Mouse (Mus musculus) heart, adult 2 months (tissue): Measurements from ENCODE around the gene Nrp2. TPM values are rescaled to one million over a fixed set of nuclear protein-coding genes. Genes with fewer than 3 reads are reported as not detected.

Experiments
- DNase-seq, 2 experiments: peaks; one replicate each; pipeline ENCODE4 v3.0.0; 2021
- H3K27ac ChIP-seq: fragments of 200-600 bp; 2 replicates; pipeline ENCODE4 v1.8.1; 2022
- H3K27me3 ChIP-seq: fragments of 200-500 bp; 2 replicates; pipeline ENCODE4 v1.6.1; 2012; ENCODE audit warnings: mild to moderate bottlenecking, low read length, inconsistent platforms, mixed read lengths; ENCODE audit not compliant: control insufficient read depth, insufficient read depth
- H3K36me3 ChIP-seq: fragments of 200-500 bp; 2 replicates; pipeline ENCODE4 v1.6.1; 2012; ENCODE audit warnings: low read length, inconsistent platforms; ENCODE audit not compliant: control insufficient read depth, insufficient read depth
- H3K4me1 ChIP-seq: fragments of 200-500 bp; 2 replicates; pipeline ENCODE4 v1.6.1; 2011; ENCODE audit warnings: low read length; ENCODE audit not compliant: control insufficient read depth, insufficient read depth
- H3K4me3 ChIP-seq: fragments of 200-600 bp; 2 replicates; pipeline ENCODE4 v1.8.1; 2022
- H3K79me2 ChIP-seq: fragments of 200-500 bp; replicated peaks from 2 replicates; pipeline ENCODE4 v1.6.1; 2012; ENCODE audit warnings: mild to moderate bottlenecking, inconsistent platforms, low read length, moderate library complexity, mixed read lengths; ENCODE audit not compliant: control insufficient read depth, insufficient read depth
- H3K9ac ChIP-seq: fragments of 200-500 bp; 2 replicates; pipeline ENCODE4 v1.6.1; 2012; ENCODE audit warnings: low read depth, mild to moderate bottlenecking, control low read depth, inconsistent platforms, low read length, mixed read lengths
- CTCF ChIP-seq: fragments of 200-600 bp; IDR thresholded peaks from 2 replicates; pipeline ENCODE4 v1.8.1; 2022; ENCODE audit warnings: antibody characterized with exemption, mild to moderate bottlenecking, moderate library complexity
- EP300 ChIP-seq: fragments of 200-500 bp; IDR thresholded peaks from 2 replicates; pipeline ENCODE4 v1.6.1; 2011; ENCODE audit warnings: low read depth, low read length, control low read depth; ENCODE audit not compliant: insufficient read depth
- POLR2A ChIP-seq: fragments of 200-500 bp; IDR thresholded peaks from 2 replicates; pipeline ENCODE4 v1.6.1; 2011; ENCODE audit warnings: mild to moderate bottlenecking, low read depth, low read length, control low read depth; ENCODE audit not compliant: insufficient read depth
- WGBS: fragments of 180-500 bp; shearing (Covaris S2); methylation state at CpG from one replicate; pipeline ENCODE4 v1.1.7; 2018; 5-methylcytosine and 5-hydroxymethylcytosine counted together
- intact Hi-C: fragments of 180-260 bp; cut with DNase I; formaldehyde crosslinking; loops from one replicate; pipeline ENCODE4 v1.15.1; 2025
- polyA plus RNA-seq: library from polyadenylated mRNA; depleted of rRNA; stranded (reverse); fragments of >200 nt; gene quantifications from 2 replicates; pipeline ENCODE4 v1.2.3, GENCODE M21; 2012
- total RNA-seq, 2 experiments: library from RNA; stranded (reverse); gene quantifications; 2 replicates each; pipeline ENCODE4 v1.2.3; 2021

Gene Nrp2
- total and polyA plus RNA-seq, 3 experiments: 15.6 to 29.6 (median 20.7) TPM

DNA sequence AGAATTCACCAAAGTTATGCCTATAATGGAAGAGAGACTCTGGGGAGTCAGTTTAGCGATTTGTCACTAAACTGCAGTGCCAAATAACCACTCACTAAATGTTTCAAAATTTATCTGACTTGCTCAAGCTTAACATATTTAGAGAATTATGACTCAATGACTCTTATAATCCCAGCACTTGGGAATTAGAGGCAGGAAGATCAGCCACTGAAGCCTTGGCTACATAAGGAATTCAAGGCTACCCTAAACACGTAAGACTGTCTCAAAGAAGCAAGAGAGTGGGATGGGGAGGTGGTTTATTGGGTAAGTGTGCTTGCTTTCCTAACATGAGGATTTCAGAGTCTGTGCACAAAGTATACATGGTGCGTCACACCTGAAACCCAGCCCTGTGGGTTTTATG, 135.0 kb downstream of the Nrp2 start:
- H3K36me3 ChIP-seq: no peaks in the 10 kb centered on the region
- TF ChIP-seq EP300: no peak
- no peaks in the 10 kb centered on the region for H3K27me3 ChIP-seq
- no peak overlapping the region for H3K4me3 ChIP-seq
- H3K4me1 ChIP-seq: no peaks in the 10 kb centered on the region
- H3K27ac ChIP-seq: no peak overlapping the region
- H3K79me2 ChIP-seq: no peaks in the 10 kb centered on the region
- no peak for DNase-seq
- WGBS: 87% methylated on average over 3 of the region's 3 CpGs
- H3K9ac ChIP-seq: no peak overlapping the region
- intact Hi-C loops: no loop called here

DNA sequence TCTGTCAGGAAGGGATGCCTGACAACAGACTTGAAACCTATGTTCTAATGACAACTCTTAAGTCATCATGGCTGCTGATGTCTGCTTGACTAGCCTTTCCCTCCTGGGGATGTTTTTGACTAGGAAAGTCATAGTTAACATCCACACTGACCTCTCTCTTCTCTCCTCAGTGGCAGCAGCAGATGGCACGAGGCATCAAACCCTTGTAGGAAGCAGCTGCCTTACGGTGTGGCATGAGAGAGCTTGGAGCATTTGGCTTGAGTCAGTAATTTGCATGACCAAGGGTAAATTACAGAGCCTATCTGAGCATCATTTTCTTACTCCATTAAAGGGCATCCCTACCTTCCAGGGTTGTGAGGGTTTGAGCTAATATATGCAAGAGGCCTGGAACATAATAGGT, 135.5 kb downstream of the Nrp2 start:
- no peaks in the 10 kb centered on the region for H3K27me3 ChIP-seq
- no peak for TF ChIP-seq EP300
- TF ChIP-seq POLR2A: no peak
- TF ChIP-seq CTCF: no peak
- no peak overlapping the region for H3K27ac ChIP-seq
- no peaks in the 10 kb centered on the region for H3K36me3 ChIP-seq
- no peak for DNase-seq
- WGBS: 80% methylated on average over 2 of the region's 2 CpGs
- no peak overlapping the region for H3K9ac ChIP-seq
- H3K4me3 ChIP-seq: no peak overlapping the region
- no peaks in the 10 kb centered on the region for H3K4me1 ChIP-seq
- H3K79me2 ChIP-seq: no peaks in the 10 kb centered on the region
- intact Hi-C loops: no loop called here

DNA sequence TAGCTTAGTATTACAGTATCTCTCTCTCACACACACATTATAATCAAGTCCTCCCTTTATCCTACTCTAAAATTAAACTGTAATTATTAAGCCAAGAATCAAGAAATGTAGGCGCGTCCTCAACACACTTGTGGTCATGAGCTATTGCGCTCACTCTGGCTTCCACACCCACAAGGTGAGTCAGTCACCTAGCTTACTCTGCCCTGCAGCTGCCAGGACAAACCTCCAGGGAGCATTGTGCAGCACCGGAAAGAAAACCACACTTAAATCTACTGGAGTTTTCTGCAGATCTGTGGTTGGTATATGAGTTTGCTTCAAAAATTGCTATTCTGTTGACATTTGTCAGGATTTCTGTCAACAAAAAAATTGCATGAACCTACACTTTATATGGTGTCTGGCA, 140.1 kb downstream of the Nrp2 start:
- no peak for TF ChIP-seq EP300
- no peak for TF ChIP-seq POLR2A
- TF ChIP-seq CTCF: no peak
- WGBS: 86% methylated on average over 4 of the region's 4 CpGs

DNA sequence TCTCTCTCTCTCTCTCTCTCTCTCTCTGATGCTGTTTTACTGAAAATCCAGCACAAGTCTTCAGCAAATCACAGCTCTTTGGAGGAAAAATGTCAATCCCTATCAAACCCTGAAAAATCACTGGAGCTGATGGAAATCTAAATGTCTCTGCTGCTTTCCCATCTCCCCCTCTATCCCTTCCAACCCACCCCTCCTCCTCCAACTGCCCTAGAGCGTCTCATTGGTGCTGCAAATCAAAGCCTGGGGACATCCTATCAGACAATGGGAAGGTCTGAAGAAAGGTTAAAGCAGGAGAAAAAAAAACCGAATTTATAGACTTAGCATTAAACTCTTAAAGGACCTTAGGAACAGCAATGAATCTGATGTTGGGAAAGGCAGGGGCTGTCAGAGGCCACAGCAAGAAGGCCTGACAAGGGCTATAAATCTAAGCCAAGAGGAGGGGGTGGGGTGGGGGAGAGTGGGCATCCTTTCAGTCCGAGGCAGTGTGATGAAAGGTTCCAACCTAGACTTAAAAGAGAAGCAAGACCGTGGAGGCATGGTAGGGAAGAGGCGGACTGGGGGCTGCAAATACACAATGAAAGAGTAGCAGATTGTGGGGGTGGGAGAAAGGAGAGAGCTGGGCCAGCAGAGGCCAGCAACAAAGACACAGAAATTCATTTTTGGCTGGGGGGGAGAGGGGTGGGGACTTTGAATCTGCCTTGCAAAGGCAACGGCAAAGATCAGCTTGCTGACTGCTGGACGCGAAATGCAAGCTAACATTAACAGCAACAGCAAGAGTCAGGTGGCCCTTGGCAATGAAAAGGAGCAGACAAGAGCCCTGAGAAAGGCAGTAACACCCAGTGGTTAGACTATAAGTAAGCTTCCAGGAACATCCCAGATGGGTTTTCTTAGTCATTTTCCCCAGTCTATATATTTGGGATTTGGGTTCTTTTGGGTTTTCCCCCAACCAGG, 148.2 kb downstream of the Nrp2 start:
- Histone ChIP-seq H3K4me3 (no peak overlapping the region), H3K36me3 (no peaks in the 10 kb centered on the region), H3K79me2 (no peaks in the 10 kb centered on the region), H3K4me1 (no peaks in the 10 kb centered on the region; the same call in 1 of the 2 replicates), H3K9ac (no peak overlapping the region), H3K27ac (no peak overlapping the region), H3K27me3 (no peaks in the 10 kb centered on the region; the same call in 1 of the 2 replicates)
- intact Hi-C loops: no loop called here
- no peak for TF ChIP-seq POLR2A
- DNase-seq: no peak
- 67% methylated on average over 8 of the region's 8 CpGs for WGBS

More for the DNA sequence above, 140.1 kb downstream of the Nrp2 start:
- Histone ChIP-seq H3K9ac (no peak overlapping the region), H3K79me2 (no peaks in the 10 kb centered on the region), H3K4me1 (no peaks in the 10 kb centered on the region), H3K36me3 (no peaks in the 10 kb centered on the region), H3K4me3 (no peak overlapping the region), H3K27ac (no peak overlapping the region), H3K27me3 (no peaks in the 10 kb centered on the region; the same call in 1 of the 2 replicates)
- intact Hi-C loops: no loop called here
- DNase-seq: no peak

DNA sequence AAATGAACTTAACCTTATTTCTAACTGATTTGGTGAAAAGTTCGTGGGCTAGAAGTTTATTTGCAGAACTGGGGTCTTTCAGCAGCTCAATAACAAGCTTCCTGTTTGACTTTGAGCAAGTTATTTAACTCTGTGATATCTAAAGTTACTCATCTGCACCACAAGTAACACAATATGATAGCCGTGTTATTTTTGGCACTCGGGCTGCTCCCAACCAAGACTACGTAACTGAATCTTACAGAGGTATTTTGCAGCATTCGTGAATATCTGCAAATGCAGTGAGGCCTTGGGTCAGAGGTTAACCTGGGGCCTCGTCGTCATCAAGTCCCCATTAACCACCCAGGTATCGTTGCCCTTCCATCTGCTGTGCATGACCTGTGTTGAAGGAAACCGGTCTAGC, 150.3 kb downstream of the Nrp2 start:
- WGBS: 52% methylated on average over 9 of the region's 9 CpGs
- intact Hi-C loops: no loop called here

DNA sequence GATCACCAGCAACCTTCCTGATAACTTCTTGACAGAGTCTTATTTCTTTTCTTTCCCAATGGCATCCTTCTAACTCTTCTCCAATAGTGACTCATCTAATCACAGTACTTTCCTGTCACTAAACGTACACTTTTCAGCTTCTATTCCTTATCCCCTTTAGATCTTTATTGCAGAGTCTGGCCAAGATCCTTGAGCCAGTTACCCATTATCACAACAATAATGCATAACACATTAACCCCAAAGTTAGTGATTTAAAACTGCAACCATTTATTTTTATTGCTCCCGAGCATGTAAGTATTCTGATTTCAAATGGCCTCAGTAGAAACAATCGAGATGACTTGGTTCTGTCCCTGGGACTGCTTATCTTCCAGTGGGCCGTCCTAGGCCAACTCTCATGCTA, 150.9 kb downstream of the Nrp2 start:
- WGBS: 70% methylated on average over 4 of the region's 4 CpGs
- no peak for DNase-seq
- intact Hi-C loops: no loop called here

More for the DNA sequence above, 150.3 kb downstream of the Nrp2 start:
- DNase-seq: no peak
- Histone ChIP-seq H3K4me1 (no peaks in the 10 kb centered on the region; the same call in 1 of the 2 replicates), H3K27me3 (no peaks in the 10 kb centered on the region; the same call in 1 of the 2 replicates), H3K27ac (no peak overlapping the region), H3K9ac (no peak overlapping the region), H3K36me3 (no peaks in the 10 kb centered on the region), H3K79me2 (no peaks in the 10 kb centered on the region), H3K4me3 (no peak overlapping the region)
- no peak for TF ChIP-seq POLR2A
- TF ChIP-seq CTCF: no peak
- no peak for TF ChIP-seq EP300

More for the DNA sequence above, 150.9 kb downstream of the Nrp2 start:
- Histone ChIP-seq H3K27ac (no peak overlapping the region), H3K27me3 (no peaks in the 10 kb centered on the region; the same call in 1 of the 2 replicates), H3K79me2 (no peaks in the 10 kb centered on the region), H3K36me3 (no peaks in the 10 kb centered on the region), H3K4me3 (no peak overlapping the region), H3K9ac (no peak overlapping the region), H3K4me1 (no peaks in the 10 kb centered on the region; the same call in 1 of the 2 replicates)
- TF ChIP-seq CTCF: no peak
- TF ChIP-seq EP300: no peak
- no peak for TF ChIP-seq POLR2A
